Mouse (Mus musculus) ES-Bruce4 (cell line): Measurements from ENCODE around the gene Stk38. TPM values are rescaled to one million over a fixed set of nuclear protein-coding genes. Genes with fewer than 3 reads are reported as not detected.

ENCODE experiments used
- H3K27ac ChIP-seq: 2 replicates; pipeline ENCODE4 v1.5.1; 2012; ENCODE audit warnings: low read length, inconsistent platforms; ENCODE audit not compliant: insufficient read depth
- H3K27me3 ChIP-seq: 2 replicates; pipeline ENCODE4 v1.6.1; 2012; ENCODE audit warnings: mild to moderate bottlenecking, low read length, inconsistent platforms; ENCODE audit not compliant: control insufficient read depth, poor library complexity, insufficient read depth, severe bottlenecking
- H3K36me3 ChIP-seq: 2 replicates; pipeline ENCODE4 v1.6.1; 2012; ENCODE audit warnings: inconsistent platforms, mild to moderate bottlenecking, low read length, moderate library complexity; ENCODE audit not compliant: control insufficient read depth, poor library complexity, insufficient read depth, severe bottlenecking
- H3K4me1 ChIP-seq: one replicate; pipeline ENCODE4 v1.8.1; 2011; ENCODE audit warnings: low read length; ENCODE audit not compliant: control insufficient read depth, insufficient read depth
- H3K4me3 ChIP-seq: 2 replicates; pipeline ENCODE4 v1.5.1; 2011; ENCODE audit warnings: low read depth, mild to moderate bottlenecking, low read length
- H3K9ac ChIP-seq: 2 replicates; pipeline ENCODE4 v1.6.1; 2012; ENCODE audit warnings: low read depth, mild to moderate bottlenecking, inconsistent platforms; ENCODE audit not compliant: poor library complexity, severe bottlenecking
- H3K9me3 ChIP-seq: replicated peaks from 2 replicates; pipeline ENCODE4 v1.6.1; 2012; ENCODE audit warnings: mild to moderate bottlenecking, low read length, inconsistent platforms; ENCODE audit not compliant: control insufficient read depth, poor library complexity, insufficient read depth, severe bottlenecking
- CTCF ChIP-seq: IDR thresholded peaks from one replicate; pipeline ENCODE4 v1.8.1; 2011; ENCODE audit warnings: low read depth, low read length
- EP300 ChIP-seq: IDR thresholded peaks from 2 replicates; pipeline ENCODE4 v1.6.1; 2011; ENCODE audit warnings: low read depth, low read length; ENCODE audit not compliant: insufficient read depth
- POLR2A ChIP-seq: IDR thresholded peaks from one replicate; pipeline ENCODE4 v1.8.1; 2011; ENCODE audit warnings: low read length; ENCODE audit not compliant: insufficient read depth
- polyA plus RNA-seq: library from polyadenylated mRNA; stranded (reverse); fragments of >200 nt; gene quantifications from 2 replicates; pipeline ENCODE4 v1.2.4, GENCODE M21; 2011; ENCODE audit warnings: low read depth; ENCODE audit not compliant: missing spikeins, insufficient read depth, insufficient read length

Stk38 gene
- polyA plus RNA-seq, 1 experiment, result 171 TPM

DNA sequence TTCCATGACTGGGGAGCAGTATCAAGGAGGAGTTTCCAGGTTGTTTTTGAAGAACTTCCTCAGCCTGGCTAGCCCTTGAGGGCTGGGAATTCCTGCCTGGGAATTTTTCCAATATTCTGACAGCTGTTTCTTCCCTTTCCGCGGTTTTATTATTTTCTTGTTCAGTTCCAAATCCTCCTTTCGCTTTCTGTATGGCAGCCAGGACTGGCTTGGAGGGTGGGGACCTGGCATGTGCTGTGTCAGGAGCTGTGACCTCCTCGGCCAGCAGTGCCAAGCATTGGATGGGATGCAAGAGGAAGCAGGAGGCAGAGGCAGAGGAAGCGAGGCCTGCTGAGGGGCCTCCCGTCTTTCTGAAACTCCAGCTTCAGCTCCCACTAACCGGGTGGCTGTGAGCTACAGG is 46.0 kb upstream of the Stk38 start:
- Histone ChIP-seq H3K9ac (no peak overlapping the region), H3K27ac (no peak overlapping the region), H3K36me3 (no peaks in the 10 kb centered on the region), H3K27me3 (no peaks in the 10 kb centered on the region), H3K4me1 (peaks cover 7% of the 10 kb centered on the region), H3K9me3 (no peaks in the 10 kb centered on the region), H3K4me3 (no peak overlapping the region)
- no peak for TF ChIP-seq EP300
- TF ChIP-seq CTCF, result no peak
- TF ChIP-seq POLR2A, result no peak

DNA sequence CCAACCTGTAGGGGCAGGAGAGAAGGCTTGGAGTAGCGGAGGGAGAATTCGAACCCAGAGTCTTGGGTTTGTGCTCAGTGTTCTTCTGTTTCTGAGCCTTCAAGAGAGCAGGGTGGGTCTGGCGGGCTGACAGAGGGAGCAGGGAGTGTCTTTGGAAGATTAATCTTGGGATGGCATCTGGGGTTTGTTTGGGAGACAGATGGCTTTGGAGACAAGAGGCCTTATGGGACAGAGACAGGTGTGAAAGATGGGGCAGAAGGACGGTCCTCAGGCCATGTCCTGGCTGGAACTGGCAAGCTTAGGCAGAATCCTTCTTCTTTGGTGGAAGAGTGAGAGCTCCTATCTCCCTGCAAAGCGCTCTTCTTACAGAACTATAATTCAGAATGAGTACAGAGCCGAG is 45.3 kb upstream of the Stk38 start:
- Histone ChIP-seq H3K4me1 (peaks cover 7% of the 10 kb centered on the region), H3K27me3 (no peaks in the 10 kb centered on the region), H3K9me3 (no peaks in the 10 kb centered on the region), H3K9ac (no peak overlapping the region), H3K27ac (no peak overlapping the region), H3K4me3 (no peak overlapping the region), H3K36me3 (no peaks in the 10 kb centered on the region)
- TF ChIP-seq POLR2A (no peak), CTCF (no peak), EP300 (no peak)

DNA sequence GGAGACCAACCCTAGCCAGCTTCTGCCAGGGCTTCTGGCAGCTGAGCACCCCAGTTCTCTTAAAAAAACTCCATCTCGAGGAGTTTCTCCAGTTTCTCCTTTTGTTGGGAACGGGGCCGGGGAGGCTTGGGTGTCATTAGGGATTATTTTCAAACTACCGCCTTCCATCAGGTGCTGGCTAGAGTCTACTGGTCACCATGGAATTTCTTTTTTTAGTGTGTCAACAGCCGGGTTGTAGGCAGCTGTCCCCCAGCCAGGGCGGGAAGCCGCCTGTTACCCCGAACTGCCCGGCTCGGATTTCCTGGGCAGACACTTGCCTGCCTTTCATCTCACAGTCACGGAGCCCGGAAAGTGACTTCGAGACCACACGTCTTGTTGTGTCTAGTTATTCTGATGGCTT is 43.0 kb upstream of the Stk38 start:
- TF ChIP-seq CTCF, result no peak
- no peak for TF ChIP-seq EP300
- no peak for TF ChIP-seq POLR2A
- H3K4me3 ChIP-seq, result no peak overlapping the region
- no peak overlapping the region for H3K27ac ChIP-seq
- peaks cover 2% of the 10 kb centered on the region for H3K4me1 ChIP-seq
- peaks cover 5% of the 10 kb centered on the region; the same call in 1 of the 2 replicates for H3K36me3 ChIP-seq
- no peaks in the 10 kb centered on the region for H3K9me3 ChIP-seq
- H3K27me3 ChIP-seq, result no peaks in the 10 kb centered on the region
- no peak overlapping the region for H3K9ac ChIP-seq

DNA sequence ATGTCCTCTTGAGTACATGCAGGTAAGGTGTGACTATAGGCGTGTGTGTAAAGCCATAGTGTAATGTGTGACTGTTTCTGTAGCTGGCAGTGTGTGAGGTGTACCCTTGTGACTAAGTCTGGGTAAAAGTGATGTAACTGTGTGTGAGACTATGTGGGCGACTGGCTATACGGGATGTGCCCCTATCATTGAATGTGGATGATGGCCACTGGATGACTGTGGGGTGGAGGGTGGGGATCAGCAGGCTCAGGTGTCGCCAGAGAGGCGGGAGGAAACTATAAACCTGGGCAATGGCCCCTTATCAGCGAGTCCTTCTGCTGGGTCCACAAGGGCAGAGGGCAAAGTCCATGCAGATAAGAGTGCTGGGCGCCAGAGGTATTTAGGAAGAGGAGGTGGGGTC is 42.1 kb upstream of the Stk38 start:
- Histone ChIP-seq H3K4me1 (peaks cover 2% of the 10 kb centered on the region), H3K4me3 (no peak overlapping the region), H3K9ac (no peak overlapping the region), H3K27ac (no peak overlapping the region), H3K36me3 (peaks cover 13% of the 10 kb centered on the region), H3K9me3 (no peaks in the 10 kb centered on the region), H3K27me3 (no peaks in the 10 kb centered on the region)
- TF ChIP-seq EP300 (no peak), POLR2A (no peak), CTCF (no peak)

DNA sequence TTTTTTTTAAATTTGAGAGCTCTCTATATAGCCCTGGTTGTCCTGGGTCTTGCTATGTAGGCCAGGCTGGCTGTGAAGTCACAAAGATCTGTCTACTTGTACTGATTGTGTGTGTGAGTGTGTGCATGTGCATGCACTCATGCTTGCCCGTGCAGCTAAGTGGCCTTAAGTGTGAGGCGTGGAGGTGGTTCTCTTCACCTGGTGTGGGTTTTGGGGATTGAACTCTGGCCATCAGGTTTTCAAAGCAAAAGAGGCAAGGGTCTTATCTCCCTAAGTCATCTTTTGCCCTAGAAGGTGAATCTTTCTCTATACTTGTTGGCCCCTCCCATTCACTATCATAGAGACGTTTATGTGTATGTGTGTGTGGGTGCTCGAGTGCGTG is 41.7 kb upstream of the Stk38 start:
- no peak overlapping the region for H3K4me3 ChIP-seq
- H3K27ac ChIP-seq, result no peak overlapping the region
- TF ChIP-seq POLR2A (no peak), EP300 (no peak), CTCF (no peak)

DNA sequence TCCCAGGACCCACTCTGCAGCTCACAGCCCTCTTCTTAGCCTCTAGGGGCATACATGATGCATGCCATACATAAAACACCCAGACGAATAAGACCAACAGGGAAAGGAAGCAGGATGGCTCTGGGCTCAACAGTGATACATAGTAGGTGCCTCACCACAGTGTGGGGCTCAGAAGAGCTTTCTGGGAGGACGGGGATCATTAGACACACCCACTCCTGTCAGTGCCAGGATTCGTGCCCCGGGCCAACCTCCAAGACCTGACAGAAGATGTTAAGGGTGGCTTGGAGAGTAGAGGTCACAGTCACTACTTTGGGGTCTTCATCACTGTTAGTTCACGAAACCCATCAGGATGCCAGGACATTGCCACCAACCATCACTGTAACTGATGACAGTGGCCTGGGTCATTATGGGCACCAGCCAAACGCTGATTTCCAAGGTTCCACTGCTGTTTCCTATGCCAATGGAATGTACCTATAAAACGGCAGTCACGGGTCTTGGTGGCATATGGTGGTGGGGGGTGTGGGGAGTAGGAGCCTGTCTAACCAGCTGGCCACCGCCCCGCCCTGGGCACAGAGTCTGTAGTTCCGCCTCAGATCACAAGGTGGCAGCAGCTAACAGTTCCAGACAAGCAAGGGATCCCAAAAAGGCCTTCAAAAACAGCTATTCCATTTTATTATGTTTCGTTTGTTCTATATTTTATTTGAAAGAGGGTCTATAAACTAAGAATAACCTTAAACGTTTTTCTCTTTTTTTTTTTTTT is 41.1 kb upstream of the Stk38 start:
- Histone ChIP-seq H3K4me1 (peaks cover 2% of the 10 kb centered on the region), H3K4me3 (no peak overlapping the region), H3K9me3 (no peaks in the 10 kb centered on the region), H3K36me3 (peaks cover 16% of the 10 kb centered on the region), H3K27me3 (no peaks in the 10 kb centered on the region), H3K27ac (no peak overlapping the region), H3K9ac (no peak overlapping the region)
- TF ChIP-seq POLR2A, result no peak
- peak; percentile 72 for TF ChIP-seq CTCF

More for the DNA sequence above, 41.7 kb upstream of the Stk38 start:
- no peaks in the 10 kb centered on the region for H3K27me3 ChIP-seq
- H3K36me3 ChIP-seq, result peaks cover 13% of the 10 kb centered on the region
- H3K4me1 ChIP-seq, result peaks cover 2% of the 10 kb centered on the region
- no peaks in the 10 kb centered on the region for H3K9me3 ChIP-seq
- H3K9ac ChIP-seq, result no peak overlapping the region
